Mouse (Mus musculus) stomach, postnatal 0 days (tissue): ENCODE results near the gene Plekhb2. TPM values are rescaled to one million over a fixed set of nuclear protein-coding genes. Genes with fewer than 3 reads are reported as not detected.

ENCODE experiments used
- ATAC-seq: fragments of 200-750 bp; cut with Nextera tagmentation; 2 replicates; pipeline ENCODE4 v1.8.0; 2017; ENCODE audit not compliant: low FRiP score, low TSS enrichment
- DNase-seq: peaks from one replicate; pipeline ENCODE4 v3.0.0-alpha.2; 2016; ENCODE audit warnings: low spot score
- H3K27ac ChIP-seq: fragments of 300-500 bp; sonication (generic); replicated peaks from 2 replicates; pipeline ENCODE4 v1.5.1; 2014; ENCODE audit warnings: mild to moderate bottlenecking, control low read depth
- H3K27me3 ChIP-seq: fragments of 300-500 bp; sonication (generic); 2 replicates; pipeline ENCODE4 v1.6.1; 2014; ENCODE audit warnings: low read length; ENCODE audit not compliant: control insufficient read depth, insufficient read depth
- H3K36me3 ChIP-seq: fragments of 300-500 bp; sonication (generic); 2 replicates; pipeline ENCODE4 v1.6.1; 2014; ENCODE audit warnings: low read length, mixed read lengths; ENCODE audit not compliant: control insufficient read depth, insufficient read depth
- H3K4me1 ChIP-seq: fragments of 300-500 bp; sonication (generic); replicated peaks from 2 replicates; pipeline ENCODE4 v1.6.1; 2014; ENCODE audit warnings: antibody characterized with exemption; ENCODE audit not compliant: control insufficient read depth, insufficient read depth
- H3K4me2 ChIP-seq: fragments of 300-500 bp; sonication (generic); replicated peaks from 2 replicates; pipeline ENCODE4 v1.6.1; 2014; ENCODE audit warnings: low read depth, mild to moderate bottlenecking, control low read depth, moderate library complexity
- H3K4me3 ChIP-seq: fragments of 300-500 bp; sonication (generic); 2 replicates; pipeline ENCODE4 v1.5.1; 2014; ENCODE audit warnings: low read depth, low read length, control low read depth
- H3K9ac ChIP-seq: fragments of 300-500 bp; sonication (generic); 2 replicates; pipeline ENCODE4 v1.6.1; 2014; ENCODE audit warnings: mild to moderate bottlenecking, low read length, control low read depth, mixed read lengths
- H3K9me3 ChIP-seq: fragments of 300-500 bp; sonication (generic); 2 replicates; pipeline ENCODE4 v1.6.1; 2016; ENCODE audit warnings: low read length; ENCODE audit not compliant: control insufficient read depth
- CTCF ChIP-seq: IDR thresholded peaks from 2 replicates; pipeline ENCODE4 v1.5.1; 2016; ENCODE audit warnings: antibody characterized with exemption, low read depth, mild to moderate bottlenecking, moderate library complexity
- EP300 ChIP-seq: optimal IDR thresholded peaks from 2 replicates; pipeline ENCODE3; 2016; ENCODE audit warnings: antibody characterized with exemption
- WGBS: fragments of 180-500 bp; shearing (Covaris S2); extraction: QIAGEN DNeasy Blood & Tissue Kit; methylation state at CpG from one replicate; pipeline ENCODE4 v1.1.7; 2014; 5-methylcytosine and 5-hydroxymethylcytosine counted together
- polyA plus RNA-seq: library from polyadenylated mRNA; unstranded; fragments of >200 nt; fragmentation: Nextera tagmentation; extraction: Ambion mirVana; gene quantifications from 2 replicates; pipeline ENCODE4 v1.2.1, GENCODE M21; 2015

Gene Plekhb2
- polyA plus RNA-seq, 1 experiment from 2014 or later: 105 TPM

DNA sequence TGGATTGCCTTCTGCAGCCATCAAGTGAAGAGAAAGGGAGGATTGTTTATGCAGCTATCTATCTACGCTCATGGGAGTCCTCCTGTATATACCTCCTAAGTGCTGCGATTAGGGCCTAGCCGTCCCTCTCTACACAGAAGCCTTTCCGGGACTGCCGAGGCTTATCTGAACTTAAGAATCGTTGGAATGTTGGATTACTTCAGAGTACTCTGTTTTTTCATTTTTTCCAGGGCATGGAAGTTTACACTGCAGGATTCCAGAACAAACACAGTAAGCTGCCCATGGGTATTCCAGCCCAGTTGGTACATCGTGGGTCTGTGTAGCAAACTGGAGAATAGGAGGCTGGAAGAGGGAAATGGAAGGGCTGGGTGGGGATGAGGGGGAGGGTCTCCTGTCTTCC, 14.5 kb downstream of the Plekhb2 start:
- ATAC-seq (no peak), DNase-seq (peak; percentile 12)
- no peak for TF ChIP-seq CTCF
- TF ChIP-seq EP300: no peak
- H3K9me3 ChIP-seq: no peaks in the 10 kb centered on the region
- no peaks in the 10 kb centered on the region for H3K4me1 ChIP-seq
- 45% methylated on average over 7 of the region's 7 CpGs for WGBS
- H3K27me3 ChIP-seq: no peaks in the 10 kb centered on the region
- H3K4me3 ChIP-seq: no peak overlapping the region
- H3K36me3 ChIP-seq: peaks cover 3% of the 10 kb centered on the region; the same call in 1 of the 2 replicates
- no peak overlapping the region for H3K27ac ChIP-seq
- H3K4me2 ChIP-seq: no peak overlapping the region
- H3K9ac ChIP-seq: no peak overlapping the region

DNA sequence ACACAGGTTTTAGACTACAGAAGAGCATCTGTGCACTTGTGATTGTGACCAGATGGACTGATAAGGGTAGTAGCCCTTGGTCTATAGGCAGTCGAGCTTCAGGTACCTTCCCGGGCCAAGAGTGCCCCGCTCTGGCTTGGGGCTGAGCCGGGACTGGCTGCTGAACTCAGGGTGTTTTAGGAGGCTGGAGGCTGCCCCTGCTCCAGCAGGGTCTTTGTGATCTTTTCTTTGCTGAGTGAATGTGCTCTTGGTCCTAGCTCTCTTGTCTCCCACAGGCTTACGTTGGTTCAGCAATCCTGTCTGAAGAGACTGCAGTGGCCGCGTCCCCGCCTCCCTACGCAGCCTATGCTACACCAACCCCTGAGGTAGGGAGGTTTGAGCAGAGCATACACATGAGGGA, 16.1 kb downstream of the Plekhb2 start:
- WGBS: 89% methylated on average over 9 of the region's 9 CpGs
- no peak overlapping the region for H3K27ac ChIP-seq
- no peak overlapping the region for H3K4me2 ChIP-seq
- H3K27me3 ChIP-seq: no peaks in the 10 kb centered on the region
- no peaks in the 10 kb centered on the region for H3K4me1 ChIP-seq
- no peak for ATAC-seq
- no peak overlapping the region for H3K4me3 ChIP-seq
- peaks cover 6% of the 10 kb centered on the region; the same call in 1 of the 2 replicates for H3K36me3 ChIP-seq
- DNase-seq: no peak
- no peaks in the 10 kb centered on the region for H3K9me3 ChIP-seq
- TF ChIP-seq CTCF: no peak
- TF ChIP-seq EP300: no peak
- H3K9ac ChIP-seq: no peak overlapping the region

DNA sequence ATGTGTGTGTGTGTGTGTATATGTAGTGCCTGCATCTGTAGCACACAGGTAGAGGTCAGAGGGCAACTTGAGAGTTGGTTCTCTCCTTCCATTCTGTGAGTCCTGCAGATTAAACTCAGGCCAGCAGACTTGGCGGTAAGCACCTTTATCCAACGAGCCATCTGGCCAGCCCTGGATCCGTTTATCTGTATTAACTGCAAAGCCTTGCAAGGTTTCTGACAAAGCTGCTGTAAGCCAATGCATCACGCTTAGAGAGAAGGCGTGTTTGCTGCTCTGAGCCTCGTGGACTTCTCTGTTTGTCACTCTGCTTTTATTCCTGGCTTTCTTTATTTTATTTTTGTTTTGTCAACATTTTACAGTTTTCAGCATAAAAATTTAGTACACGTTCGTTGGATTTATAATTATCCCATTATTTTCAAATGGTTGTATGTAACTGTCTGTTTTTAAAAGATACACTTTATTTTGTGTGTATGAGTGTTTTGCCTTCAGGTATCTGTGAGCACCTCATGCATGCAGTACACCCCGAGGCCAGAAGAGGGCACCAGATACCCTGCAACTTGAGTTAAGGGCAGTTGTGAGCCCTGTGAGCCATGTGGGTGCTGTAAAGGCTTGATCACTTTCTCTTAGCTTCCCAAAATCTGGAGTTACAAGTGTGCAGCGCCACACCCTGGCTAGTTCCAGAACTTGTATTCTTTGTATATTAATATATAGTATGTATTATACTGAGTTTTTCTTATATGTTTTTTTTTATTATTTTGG, 17.2 kb downstream of the Plekhb2 start:
- H3K4me3 ChIP-seq: no peak overlapping the region
- ATAC-seq: peak; percentile 77
- no peak overlapping the region for H3K4me2 ChIP-seq
- 64% methylated on average over 10 of the region's 10 CpGs for WGBS
- no peaks in the 10 kb centered on the region for H3K9me3 ChIP-seq
- peaks cover 6% of the 10 kb centered on the region; the same call in 1 of the 2 replicates for H3K36me3 ChIP-seq
- H3K27ac ChIP-seq: no peak overlapping the region
- peak; percentile 95 for TF ChIP-seq CTCF
- no peak for TF ChIP-seq EP300
- no peaks in the 10 kb centered on the region for H3K27me3 ChIP-seq
- H3K9ac ChIP-seq: no peak overlapping the region
- peak; percentile 91 for DNase-seq
- no peaks in the 10 kb centered on the region for H3K4me1 ChIP-seq

DNA sequence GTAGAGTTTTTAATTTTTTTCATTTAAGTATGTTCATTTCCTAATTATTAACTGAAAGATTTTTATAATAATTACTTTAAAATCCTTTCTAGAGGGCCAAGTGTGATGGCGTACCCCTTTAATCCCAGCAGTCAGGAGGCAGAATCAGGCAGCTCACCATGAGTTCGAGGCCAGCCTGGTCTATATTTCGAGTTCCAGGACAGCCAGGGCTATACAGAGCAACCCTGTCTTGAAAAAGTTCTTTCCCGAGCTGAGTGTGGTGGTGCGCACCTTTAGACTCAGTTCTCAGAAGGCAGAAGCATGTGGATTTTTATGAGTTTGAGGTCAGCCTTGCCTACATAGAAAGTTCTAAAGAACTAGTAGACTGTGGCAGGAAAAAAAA, 17.8 kb downstream of the Plekhb2 start:
- Histone ChIP-seq H3K36me3 (peaks cover 6% of the 10 kb centered on the region; the same call in 1 of the 2 replicates), H3K9ac (no peak overlapping the region), H3K4me3 (no peak overlapping the region), H3K9me3 (no peaks in the 10 kb centered on the region), H3K4me1 (no peaks in the 10 kb centered on the region), H3K4me2 (no peak overlapping the region), H3K27me3 (no peaks in the 10 kb centered on the region), H3K27ac (no peak overlapping the region)
- ATAC-seq (no peak), DNase-seq (no peak)
- TF ChIP-seq CTCF: no peak
- TF ChIP-seq EP300: no peak
- 89% methylated on average over 5 of the region's 5 CpGs for WGBS

DNA sequence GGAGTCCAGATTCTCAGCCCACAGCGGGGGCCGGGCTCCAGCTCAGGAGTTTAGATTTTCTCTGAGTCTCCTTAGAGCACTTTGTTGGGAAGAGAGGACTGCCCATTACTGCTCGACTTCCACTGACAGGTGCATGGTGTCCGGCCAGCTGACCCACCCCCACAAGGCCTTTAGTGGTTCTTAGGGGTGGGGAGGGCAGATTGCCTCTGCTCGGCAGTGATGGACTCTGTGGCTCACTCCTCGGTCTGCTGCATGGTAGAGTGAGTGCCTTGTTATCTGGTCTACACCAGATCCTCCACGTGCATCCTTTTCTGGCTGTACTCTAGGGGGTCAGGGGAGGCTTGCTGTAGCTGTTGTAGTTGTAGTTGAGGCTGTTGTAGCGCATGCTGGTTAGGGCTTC, 18.6 kb downstream of the Plekhb2 start:
- H3K27ac ChIP-seq: no peak overlapping the region
- H3K4me2 ChIP-seq: no peak overlapping the region
- H3K36me3 ChIP-seq: peaks cover 6% of the 10 kb centered on the region; the same call in 1 of the 2 replicates
- H3K9ac ChIP-seq: no peak overlapping the region
- H3K4me3 ChIP-seq: no peak overlapping the region
- no peaks in the 10 kb centered on the region for H3K4me1 ChIP-seq
- no peaks in the 10 kb centered on the region for H3K9me3 ChIP-seq
- TF ChIP-seq CTCF (no peak), EP300 (no peak)
- 94% methylated on average over 8 of the region's 8 CpGs for WGBS
- DNase-seq (no peak), ATAC-seq (no peak)
- no peaks in the 10 kb centered on the region for H3K27me3 ChIP-seq

DNA sequence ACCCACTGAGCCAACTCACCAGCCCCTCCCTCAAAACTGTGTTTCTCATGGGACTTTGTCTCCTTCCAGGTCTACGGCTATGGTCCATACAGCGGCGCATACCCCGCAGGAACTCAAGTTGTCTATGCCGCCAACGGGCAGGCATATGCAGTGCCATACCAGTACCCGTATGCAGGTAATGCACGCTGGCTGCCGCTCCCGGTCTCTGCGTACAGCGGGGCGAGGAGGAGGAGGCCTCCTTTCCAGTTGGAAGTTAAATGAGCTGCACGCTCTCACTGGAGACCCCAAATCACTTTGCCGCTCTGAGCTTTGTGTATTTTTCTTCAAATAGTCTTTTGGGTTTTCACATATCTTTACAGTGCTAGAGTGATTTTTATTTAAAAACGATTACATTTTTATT, 19.5 kb downstream of the Plekhb2 start:
- Histone ChIP-seq H3K9ac (no peak overlapping the region), H3K36me3 (peaks cover 6% of the 10 kb centered on the region; the same call in 1 of the 2 replicates), H3K4me2 (no peak overlapping the region), H3K4me1 (no peaks in the 10 kb centered on the region), H3K27ac (no peak overlapping the region), H3K27me3 (no peaks in the 10 kb centered on the region), H3K4me3 (no peak overlapping the region), H3K9me3 (no peaks in the 10 kb centered on the region)
- WGBS: 97% methylated on average over 16 of the region's 16 CpGs
- DNase-seq (no peak), ATAC-seq (no peak)
- no peak for TF ChIP-seq CTCF
- TF ChIP-seq EP300: no peak
